Mouse (Mus musculus) embryonic facial prominence, embryonic 11.5 days (tissue): ENCODE measurements at regions not wholly inside any gene's neighbourhood (a gene's known extent, or its start where the extent isn't known, plus 50 kb on each side); places are given as distances from the start of the nearest gene placed in this dataset.
"Not testable (repeated sequence)": the region's sequence is repeated elsewhere in the genome, so short reads cannot be mapped to it uniquely, and the experiment has no call there.

Experiments
- ATAC-seq: fragments of 200-750 bp; cut with Nextera tagmentation; replicated peaks from 2 replicates; pipeline ENCODE4 v1.8.0; 2017; ENCODE audit warnings: low read depth; ENCODE audit not compliant: insufficient number of reproducible peaks, low FRiP score, low TSS enrichment
- DNase-seq: peaks from one replicate; pipeline ENCODE4 v3.0.0-alpha.2; 2015; ENCODE audit warnings: low spot score
- H3K27ac ChIP-seq: fragments of 300-500 bp; sonication (generic); replicated peaks from 2 replicates; pipeline ENCODE4 v1.5.1; 2014; ENCODE audit warnings: mild to moderate bottlenecking, low read depth, low read length, control low read depth
- H3K27me3 ChIP-seq: fragments of 300-500 bp; sonication (generic); 2 replicates; pipeline ENCODE4 v1.6.1; 2014; ENCODE audit warnings: mild to moderate bottlenecking, low read length, moderate library complexity, mixed read lengths; ENCODE audit not compliant: control insufficient read depth, insufficient read depth
- H3K36me3 ChIP-seq: fragments of 300-500 bp; sonication (generic); replicated peaks from 2 replicates; pipeline ENCODE4 v1.6.1; 2014; ENCODE audit warnings: low read depth, mild to moderate bottlenecking, low read length, moderate library complexity, mixed read lengths; ENCODE audit not compliant: control insufficient read depth, insufficient read depth
- H3K4me1 ChIP-seq: fragments of 300-500 bp; sonication (generic); 2 replicates; pipeline ENCODE4 v1.6.1; 2014; ENCODE audit warnings: low read length, mixed read lengths; ENCODE audit not compliant: control insufficient read depth, insufficient read depth
- H3K4me2 ChIP-seq: fragments of 300-500 bp; sonication (generic); 2 replicates; pipeline ENCODE4 v1.6.1; 2014; ENCODE audit warnings: low read depth, mild to moderate bottlenecking, control low read depth, low read length, moderate library complexity
- H3K4me3 ChIP-seq: fragments of 300-500 bp; sonication (generic); 2 replicates; pipeline ENCODE4 v1.5.1; 2014; ENCODE audit warnings: low read depth, low read length, control low read depth
- H3K9ac ChIP-seq: fragments of 300-500 bp; sonication (generic); replicated peaks from 2 replicates; pipeline ENCODE4 v1.6.1; 2014; ENCODE audit warnings: mild to moderate bottlenecking, control low read depth, low read length
- H3K9me3 ChIP-seq: fragments of 300-500 bp; sonication (generic); replicated peaks from 2 replicates; pipeline ENCODE4 v1.6.1; 2016; ENCODE audit warnings: mild to moderate bottlenecking, low read length, inconsistent platforms, mixed read lengths; ENCODE audit not compliant: control insufficient read depth
- WGBS: fragments of 180-500 bp; shearing (Covaris S2); extraction: QIAGEN DNeasy Blood & Tissue Kit; methylation state at CpG from one replicate; pipeline ENCODE4 v1.1.7; 2014; 5-methylcytosine and 5-hydroxymethylcytosine counted together

DNA sequence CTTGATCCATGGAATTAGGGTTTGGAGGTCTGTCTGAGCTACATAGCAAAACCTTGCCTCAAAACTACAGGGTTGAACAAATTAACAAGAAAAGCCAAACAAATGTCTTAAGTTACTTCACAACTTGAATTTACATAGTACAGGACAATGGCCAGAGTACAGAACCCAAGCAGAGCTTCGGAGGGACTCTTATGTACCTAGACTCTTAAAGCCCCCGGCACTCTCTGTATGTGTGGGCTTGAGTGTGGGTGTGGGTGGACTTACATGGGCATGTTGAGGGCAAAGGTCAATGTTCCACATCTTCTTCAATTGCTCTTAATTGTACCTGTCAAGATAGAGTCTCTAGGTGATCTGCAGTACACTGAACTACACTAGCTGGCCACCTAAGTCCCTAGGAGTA lies 121.1 kb upstream of the Kctd3 start:
- no peaks in the 10 kb centered on the region for H3K27me3 ChIP-seq
- no peak overlapping the region for H3K4me2 ChIP-seq
- no peaks in the 10 kb centered on the region for H3K9me3 ChIP-seq
- H3K36me3 ChIP-seq, result no peaks in the 10 kb centered on the region
- no peaks in the 10 kb centered on the region for H3K4me1 ChIP-seq
- H3K27ac ChIP-seq, result no peak overlapping the region
- DNase-seq, result no peak
- WGBS, result 91% methylated on average over 2 of the region's 2 CpGs
- no peak overlapping the region for H3K4me3 ChIP-seq
- no peak for ATAC-seq
- no peak overlapping the region for H3K9ac ChIP-seq

DNA sequence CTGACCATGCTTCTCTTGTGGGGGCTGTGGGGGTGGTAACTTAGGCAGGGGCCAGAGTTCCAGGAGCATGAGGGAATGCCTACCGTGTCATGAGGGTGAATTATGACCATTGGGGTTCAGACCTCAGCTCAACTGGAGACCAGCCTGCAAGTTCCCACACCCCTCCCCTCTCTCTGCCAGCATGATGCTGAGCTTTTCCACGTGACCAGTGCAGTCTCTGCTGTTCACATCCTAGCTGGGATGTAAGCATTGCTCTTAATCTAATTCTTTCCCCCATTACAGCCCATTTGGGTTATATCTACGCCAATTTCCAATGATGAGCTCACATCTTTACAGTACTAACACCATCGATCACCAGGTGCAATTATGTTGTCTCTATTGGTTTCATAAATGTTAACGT lies 120.6 kb upstream of the Kctd3 start:
- not testable (repeated sequence) for H3K4me1 ChIP-seq, ATAC-seq, H3K27me3 ChIP-seq, DNase-seq, H3K4me3 ChIP-seq, H3K4me2 ChIP-seq, H3K27ac ChIP-seq, H3K9ac ChIP-seq, H3K36me3 ChIP-seq, H3K9me3 ChIP-seq
- 77% methylated on average over 5 of the region's 5 CpGs for WGBS

DNA sequence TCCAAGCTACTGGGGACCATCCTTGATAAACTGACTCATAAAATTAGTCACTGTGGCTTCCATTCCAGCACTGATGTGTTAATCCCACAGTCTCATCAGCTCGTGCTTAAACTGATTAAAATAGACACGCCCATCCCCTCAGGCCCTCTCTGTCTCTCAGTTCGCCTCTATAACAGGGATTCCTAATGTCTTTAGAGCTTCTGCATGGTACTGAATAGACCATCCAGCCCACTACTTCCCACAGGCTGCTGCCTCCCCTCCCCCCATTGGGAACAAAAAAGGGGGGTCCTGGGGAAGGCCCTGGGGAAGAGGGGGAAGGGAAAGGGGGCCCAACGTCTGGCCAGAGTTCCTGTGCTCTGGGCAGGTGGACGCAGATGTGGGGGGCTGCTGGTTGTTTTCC lies 119.7 kb upstream of the Kctd3 start:
- H3K9ac ChIP-seq, result no peak overlapping the region
- no peak overlapping the region for H3K4me3 ChIP-seq
- no peaks in the 10 kb centered on the region for H3K36me3 ChIP-seq
- H3K4me1 ChIP-seq, result no peaks in the 10 kb centered on the region
- DNase-seq (no peak), ATAC-seq (no peak; the same call in 1 of the 2 replicates)
- no peak overlapping the region for H3K4me2 ChIP-seq
- 26% methylated on average over 5 of the region's 5 CpGs for WGBS
- H3K9me3 ChIP-seq, result no peaks in the 10 kb centered on the region
- no peak overlapping the region for H3K27ac ChIP-seq
- no peaks in the 10 kb centered on the region for H3K27me3 ChIP-seq

- no peak overlapping the region for H3K4me3 ChIP-seq
- H3K27ac ChIP-seq, result no peak overlapping the region
- H3K27me3 ChIP-seq, result no peaks in the 10 kb centered on the region
- H3K36me3 ChIP-seq, result no peaks in the 10 kb centered on the region
- DNase-seq (no peak), ATAC-seq (no peak)
- H3K9ac ChIP-seq, result no peak overlapping the region
- WGBS, result 87% methylated on average over 6 of the region's 6 CpGs
- no peak overlapping the region for H3K4me2 ChIP-seq
- H3K4me1 ChIP-seq, result no peaks in the 10 kb centered on the region
- no peaks in the 10 kb centered on the region for H3K9me3 ChIP-seq
Observed at GRCm38 (mm10) chr1:189119941-189120735, 112.5 kb upstream of the Kctd3 start.

DNA sequence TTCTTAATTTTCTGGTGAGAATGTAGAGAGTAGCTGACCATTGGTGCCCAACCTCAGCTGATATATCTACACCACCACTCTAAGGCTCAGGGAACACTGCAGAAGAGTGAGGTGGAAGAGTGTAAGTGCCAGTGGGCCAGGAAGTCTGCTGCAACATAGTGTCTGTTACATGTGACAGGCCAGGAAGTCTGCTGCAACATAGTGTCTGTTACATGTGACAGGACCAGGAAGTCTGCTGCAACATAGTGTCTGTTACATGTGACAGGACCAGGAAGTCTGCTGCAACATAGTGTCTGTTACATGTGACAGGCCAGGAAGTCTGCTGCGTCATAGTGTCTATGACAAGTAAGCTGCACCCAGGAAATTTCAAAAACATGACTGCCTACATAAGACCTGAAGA lies 111.4 kb upstream of the Kctd3 start:
- not testable (repeated sequence) for H3K27me3 ChIP-seq, H3K36me3 ChIP-seq, H3K4me2 ChIP-seq, DNase-seq, H3K4me3 ChIP-seq, H3K9ac ChIP-seq, ATAC-seq, H3K9me3 ChIP-seq, H3K4me1 ChIP-seq, H3K27ac ChIP-seq
- WGBS, result 83% methylated on average over 1 of the region's 1 CpGs

DNA sequence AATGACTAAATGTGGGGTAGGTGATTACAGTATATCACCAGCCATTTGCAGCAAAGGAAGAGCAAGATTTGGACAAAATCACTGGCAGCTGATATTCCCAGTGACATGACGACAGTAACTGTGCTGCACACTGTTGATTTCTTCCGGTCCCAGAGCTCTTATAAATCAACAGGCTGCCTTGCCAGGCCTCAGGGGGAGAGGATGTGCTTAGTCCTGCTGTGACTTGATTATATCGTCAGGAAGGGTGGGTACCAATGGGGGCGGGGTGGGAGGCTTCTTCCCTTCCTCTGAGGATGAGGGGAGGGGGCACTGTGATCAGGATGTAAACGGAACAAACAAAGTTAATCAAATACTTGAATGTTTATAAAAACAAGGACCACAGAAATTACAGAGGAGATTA lies 110.9 kb upstream of the Kctd3 start:
- WGBS, result 49% methylated on average over 5 of the region's 5 CpGs
- ATAC-seq, result no peak
- H3K4me3 ChIP-seq, result no peak overlapping the region

DNA sequence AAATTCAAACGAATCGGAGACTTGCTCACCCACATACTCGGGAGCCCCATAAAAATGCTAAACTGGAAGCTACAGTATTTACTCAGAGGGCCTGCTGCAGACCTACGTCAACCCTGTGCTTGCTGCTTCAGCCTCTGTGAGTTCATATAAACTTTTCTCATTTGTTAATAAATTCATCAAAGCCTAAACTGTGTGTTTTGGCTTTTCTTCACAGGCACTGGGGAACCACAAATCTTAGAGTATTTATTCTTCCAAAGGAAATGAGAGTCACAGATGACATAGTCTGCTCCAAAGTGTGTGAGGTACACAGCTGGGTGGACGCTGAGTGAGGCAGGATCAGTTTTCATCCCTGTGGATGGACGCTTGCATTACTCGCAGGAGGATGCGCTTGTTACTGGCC lies 108.3 kb upstream of the Kctd3 start:
- Histone ChIP-seq H3K9me3 (no peaks in the 10 kb centered on the region), H3K27me3 (no peaks in the 10 kb centered on the region), H3K4me3 (no peak overlapping the region), H3K9ac (no peak overlapping the region), H3K4me1 (no peaks in the 10 kb centered on the region), H3K36me3 (no peaks in the 10 kb centered on the region), H3K4me2 (no peak overlapping the region), H3K27ac (no peak overlapping the region)
- DNase-seq (no peak), ATAC-seq (no peak)
- WGBS, result 80% methylated on average over 8 of the region's 8 CpGs

More for the DNA sequence above, 110.9 kb upstream of the Kctd3 start:
- DNase-seq, result no peak
- H3K9me3 ChIP-seq, result no peaks in the 10 kb centered on the region
- no peaks in the 10 kb centered on the region for H3K36me3 ChIP-seq
- no peaks in the 10 kb centered on the region for H3K4me1 ChIP-seq
- H3K27ac ChIP-seq, result no peak overlapping the region
- no peak overlapping the region for H3K9ac ChIP-seq
- no peak overlapping the region for H3K4me2 ChIP-seq
- H3K27me3 ChIP-seq, result no peaks in the 10 kb centered on the region

GRCm38 (mm10) chr1:189115279-189115678 lies 107.6 kb upstream of the Kctd3 start:
- Histone ChIP-seq H3K36me3 (no peaks in the 10 kb centered on the region), H3K27ac (no peak overlapping the region), H3K27me3 (no peaks in the 10 kb centered on the region), H3K4me3 (no peak overlapping the region), H3K9me3 (no peaks in the 10 kb centered on the region), H3K4me1 (no peaks in the 10 kb centered on the region), H3K4me2 (no peak overlapping the region), H3K9ac (no peak overlapping the region)
- ATAC-seq, result no peak
- no peak for DNase-seq
- WGBS, result 100% methylated on average over 1 of the region's 1 CpGs
